Mouse (Mus musculus) embryonic facial prominence, embryonic 13.5 days (tissue): ENCODE results near the gene Spata20. TPM values are rescaled to one million over a fixed set of nuclear protein-coding genes. Genes with fewer than 3 reads are reported as not detected.

Experiments
- ATAC-seq: fragments of 200-750 bp; cut with Nextera tagmentation; 2 replicates; pipeline ENCODE4 v1.8.0; 2017; ENCODE audit warnings: low read depth; ENCODE audit not compliant: insufficient number of reproducible peaks, insufficient read depth, low FRiP score, low TSS enrichment
- H3K27ac ChIP-seq: fragments of 300-500 bp; sonication (generic); 2 replicates; pipeline ENCODE4 v1.5.1; 2015; ENCODE audit warnings: moderate library complexity, mild to moderate bottlenecking, inconsistent platforms
- H3K27me3 ChIP-seq: fragments of 300-500 bp; sonication (generic); 2 replicates; pipeline ENCODE4 v1.6.1; 2015; ENCODE audit warnings: mild to moderate bottlenecking, inconsistent platforms
- H3K36me3 ChIP-seq: fragments of 300-500 bp; sonication (generic); 2 replicates; pipeline ENCODE4 v1.6.1; 2015; ENCODE audit warnings: mild to moderate bottlenecking, inconsistent platforms
- H3K4me1 ChIP-seq: fragments of 300-500 bp; sonication (generic); 2 replicates; pipeline ENCODE4 v1.6.1; 2015; ENCODE audit warnings: inconsistent platforms
- H3K4me2 ChIP-seq: fragments of 300-500 bp; sonication (generic); 2 replicates; pipeline ENCODE4 v1.6.1; 2015; ENCODE audit warnings: moderate library complexity, mild to moderate bottlenecking, inconsistent platforms
- H3K4me3 ChIP-seq: fragments of 300-500 bp; sonication (generic); 2 replicates; pipeline ENCODE4 v1.5.1; 2015; ENCODE audit warnings: mild to moderate bottlenecking, inconsistent platforms
- H3K9ac ChIP-seq: fragments of 300-500 bp; sonication (generic); 2 replicates; pipeline ENCODE4 v1.6.1; 2015; ENCODE audit warnings: mild to moderate bottlenecking, inconsistent platforms
- H3K9me3 ChIP-seq: fragments of 300-500 bp; sonication (generic); 2 replicates; pipeline ENCODE4 v1.6.1; 2016; ENCODE audit warnings: inconsistent platforms
- WGBS: fragments of 180-500 bp; shearing (Covaris S2); methylation state at CpG from one replicate; pipeline ENCODE4 v1.1.7; 2015; ENCODE audit warnings: mixed read lengths; 5-methylcytosine and 5-hydroxymethylcytosine counted together
- polyA plus RNA-seq: library from polyadenylated mRNA; unstranded; fragments of >200 nt; fragmentation: Nextera tagmentation; extraction: Ambion mirVana; gene quantifications from 2 replicates; pipeline ENCODE4 v1.2.1, GENCODE M21; 2015

The Spata20 gene
- polyA plus RNA-seq, 1 experiment from 2014 or later, result 0.25 TPM

DNA sequence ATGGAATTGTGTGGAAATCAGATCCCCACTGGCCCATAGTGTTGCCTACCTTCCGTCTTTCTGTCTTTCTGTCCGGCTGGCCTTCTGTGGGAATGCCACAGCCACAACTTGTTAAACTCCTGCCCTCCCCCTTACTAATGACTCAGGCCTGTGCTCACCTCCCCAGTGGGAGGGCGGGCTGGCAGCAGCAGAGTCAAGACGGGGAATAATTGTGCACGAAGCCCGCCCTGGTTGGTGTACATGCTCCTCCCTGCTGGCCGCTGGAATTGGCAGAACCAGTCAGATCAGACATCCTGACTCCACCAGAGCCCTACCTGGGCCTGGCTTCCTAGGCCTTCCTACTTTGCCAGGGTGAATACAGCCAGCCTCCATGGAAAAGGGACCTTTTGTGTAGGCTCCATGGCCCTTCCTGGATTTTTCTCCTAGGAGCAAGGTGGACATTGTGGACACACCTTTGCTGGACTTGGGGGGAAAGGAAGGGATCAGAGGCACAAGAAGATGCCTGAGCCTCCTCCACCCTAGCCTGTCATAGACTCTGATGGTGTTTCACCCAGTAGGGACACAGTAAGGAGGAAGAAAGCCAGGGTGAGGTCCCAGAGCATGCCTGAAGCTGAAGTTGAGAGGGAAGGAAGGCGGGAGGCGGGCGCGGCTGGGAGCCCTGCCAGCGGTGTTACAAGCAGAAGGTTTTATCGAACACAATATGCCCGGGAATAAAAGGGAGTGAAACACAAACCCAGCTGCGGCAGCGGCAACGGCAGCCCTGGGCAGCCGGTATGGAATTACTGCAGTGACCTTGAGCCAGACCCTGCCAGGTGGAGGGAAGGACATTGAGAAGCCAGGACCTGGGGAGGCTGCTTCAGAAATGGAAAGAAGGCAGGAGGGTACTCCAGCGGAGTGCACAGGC lies 12.4 kb upstream of the Spata20 start:
- Histone ChIP-seq H3K4me2 (peak overlapping the region; percentile 81), H3K27ac (peak overlapping the region; percentile 88), H3K4me1 (peaks cover 44% of the 10 kb centered on the region), H3K36me3 (no peaks in the 10 kb centered on the region), H3K9ac (peak overlapping the region; percentile 70), H3K27me3 (peaks cover 13% of the 10 kb centered on the region), H3K9me3 (no peaks in the 10 kb centered on the region), H3K4me3 (peak overlapping the region; percentile 43)
- WGBS, result 15% methylated on average over 19 of the region's 19 CpGs
- ATAC-seq, result no peak; the same call in 1 of the 2 replicates

DNA sequence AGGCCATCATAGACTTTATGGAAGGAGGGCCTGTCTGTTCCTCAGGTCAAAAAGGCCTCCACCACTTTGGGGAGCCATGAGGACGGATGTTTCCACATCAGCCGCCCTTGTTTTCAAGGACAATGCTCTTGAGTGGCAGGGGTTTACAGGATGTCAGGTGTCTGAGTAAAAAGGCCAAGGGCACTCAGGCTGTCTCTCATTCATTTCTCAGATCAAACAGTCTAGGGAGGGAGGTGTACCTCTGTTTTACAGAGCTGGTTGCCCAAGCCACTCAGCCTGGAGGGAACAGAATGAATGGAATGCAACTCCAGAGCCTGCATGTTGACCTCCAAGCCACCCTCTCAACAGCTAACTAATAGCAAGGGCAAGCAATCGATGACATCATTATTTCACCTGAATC lies 9.4 kb upstream of the Spata20 start:
- Histone ChIP-seq H3K4me2 (no peak overlapping the region), H3K4me1 (peaks cover 49% of the 10 kb centered on the region), H3K9me3 (no peaks in the 10 kb centered on the region), H3K27me3 (peaks cover 19% of the 10 kb centered on the region), H3K9ac (no peak overlapping the region), H3K36me3 (no peaks in the 10 kb centered on the region), H3K27ac (no peak overlapping the region), H3K4me3 (no peak overlapping the region)
- 81% methylated on average over 3 of the region's 3 CpGs for WGBS
- ATAC-seq, result no peak

DNA sequence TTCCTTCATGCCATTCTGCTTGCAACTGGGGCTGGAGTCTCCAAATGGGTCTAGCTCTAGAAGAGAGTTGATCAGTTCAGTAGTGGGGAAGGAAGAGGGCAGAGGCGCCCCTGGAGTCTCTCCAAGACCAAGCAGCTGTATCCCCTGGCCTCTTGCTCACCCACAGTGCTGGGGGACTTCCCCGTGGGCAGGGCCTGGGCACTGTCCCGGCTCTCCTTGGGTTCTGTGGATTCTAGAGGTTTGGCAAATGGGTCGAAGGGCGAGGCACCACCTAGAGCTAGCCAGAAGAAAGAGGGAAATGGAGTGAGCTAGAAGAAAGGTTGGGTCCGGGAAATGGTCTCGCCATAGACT lies 5.7 kb upstream of the Spata20 start:
- Histone ChIP-seq H3K4me2 (peak overlapping the region; percentile 81), H3K4me3 (peak overlapping the region; percentile 61), H3K27me3 (peaks cover 12% of the 10 kb centered on the region; the same call in 1 of the 2 replicates)

DNA sequence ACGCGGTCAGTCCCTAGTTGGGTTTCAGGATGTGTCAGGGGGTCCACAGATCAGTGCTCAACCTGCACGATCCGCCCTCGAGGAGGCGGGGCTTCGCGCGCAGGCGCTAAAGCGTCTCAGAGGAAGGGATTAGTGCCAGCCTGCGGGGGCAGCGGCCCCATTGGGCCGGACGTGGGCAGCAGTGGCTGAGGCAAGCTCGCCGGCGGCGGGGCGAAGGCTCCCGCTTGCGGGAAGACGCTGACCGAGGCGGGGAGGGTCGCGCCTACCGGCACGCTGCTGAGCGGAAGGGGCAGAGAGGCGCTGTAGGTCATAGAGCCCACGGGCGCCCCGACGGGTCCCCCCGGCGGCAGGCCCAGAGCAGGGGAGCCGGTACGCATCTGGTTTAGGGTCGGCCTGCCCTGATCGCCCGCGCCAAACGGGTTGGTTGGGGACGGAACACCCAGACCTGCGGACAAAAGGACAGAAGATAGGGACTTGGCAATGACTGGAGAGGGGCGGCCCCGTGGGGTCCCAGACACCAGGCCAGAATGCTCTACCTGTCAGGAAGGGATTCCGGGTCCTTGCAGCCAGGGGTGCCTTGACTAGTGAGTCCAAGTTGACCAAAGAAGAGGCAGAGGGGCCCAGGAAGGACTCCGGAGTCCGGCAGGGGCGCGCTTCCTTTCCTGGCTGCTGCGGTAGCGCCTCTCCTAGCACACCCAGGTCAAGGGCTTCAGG lies 5.2 kb upstream of the Spata20 start:
- Histone ChIP-seq H3K27me3 (peaks cover 12% of the 10 kb centered on the region; the same call in 1 of the 2 replicates), H3K27ac (no peak overlapping the region), H3K4me3 (peak overlapping the region; percentile 61), H3K4me1 (peaks cover 22% of the 10 kb centered on the region), H3K9ac (peak overlapping the region; percentile 81), H3K36me3 (no peaks in the 10 kb centered on the region), H3K4me2 (peak overlapping the region; percentile 81), H3K9me3 (no peaks in the 10 kb centered on the region)
- 5% methylated on average over 55 of the region's 55 CpGs for WGBS
- ATAC-seq, result no peak

More for the DNA sequence above, 5.7 kb upstream of the Spata20 start:
- peak overlapping the region; percentile 81 for H3K9ac ChIP-seq
- peaks cover 20% of the 10 kb centered on the region for H3K4me1 ChIP-seq
- H3K36me3 ChIP-seq, result no peaks in the 10 kb centered on the region
- ATAC-seq, result no peak
- H3K9me3 ChIP-seq, result no peaks in the 10 kb centered on the region
- WGBS, result 65% methylated on average over 7 of the region's 7 CpGs
- H3K27ac ChIP-seq, result no peak overlapping the region

DNA sequence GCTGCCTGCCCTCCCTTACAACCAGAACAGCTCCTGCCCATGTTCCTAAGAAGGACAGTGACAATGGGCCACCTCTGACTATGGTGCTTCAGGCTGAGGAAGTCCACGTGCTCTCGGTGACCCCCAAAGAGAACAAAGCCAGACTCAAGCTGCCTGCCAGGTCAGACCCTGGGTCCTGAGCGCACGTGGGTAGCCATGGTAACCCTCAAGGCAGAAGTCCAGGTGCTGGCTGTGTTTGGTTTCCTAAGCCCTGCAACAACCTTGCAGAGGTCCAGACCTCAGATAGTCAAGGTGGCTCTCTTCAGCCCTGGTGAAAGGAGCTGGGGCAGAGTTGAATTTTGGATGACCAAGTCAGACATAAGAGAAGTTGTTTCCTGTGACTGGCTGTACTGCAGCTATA lies 3.8 kb upstream of the Spata20 start:
- H3K27me3 ChIP-seq, result peaks cover 16% of the 10 kb centered on the region; the same call in 1 of the 2 replicates
- no peak overlapping the region for H3K4me2 ChIP-seq
- H3K4me1 ChIP-seq, result peaks cover 27% of the 10 kb centered on the region
- no peaks in the 10 kb centered on the region for H3K9me3 ChIP-seq
- H3K27ac ChIP-seq, result no peak overlapping the region
- WGBS, result 25% methylated on average over 4 of the region's 4 CpGs
- no peak overlapping the region for H3K4me3 ChIP-seq
- no peak overlapping the region for H3K9ac ChIP-seq
- H3K36me3 ChIP-seq, result no peaks in the 10 kb centered on the region
- ATAC-seq, result no peak

DNA sequence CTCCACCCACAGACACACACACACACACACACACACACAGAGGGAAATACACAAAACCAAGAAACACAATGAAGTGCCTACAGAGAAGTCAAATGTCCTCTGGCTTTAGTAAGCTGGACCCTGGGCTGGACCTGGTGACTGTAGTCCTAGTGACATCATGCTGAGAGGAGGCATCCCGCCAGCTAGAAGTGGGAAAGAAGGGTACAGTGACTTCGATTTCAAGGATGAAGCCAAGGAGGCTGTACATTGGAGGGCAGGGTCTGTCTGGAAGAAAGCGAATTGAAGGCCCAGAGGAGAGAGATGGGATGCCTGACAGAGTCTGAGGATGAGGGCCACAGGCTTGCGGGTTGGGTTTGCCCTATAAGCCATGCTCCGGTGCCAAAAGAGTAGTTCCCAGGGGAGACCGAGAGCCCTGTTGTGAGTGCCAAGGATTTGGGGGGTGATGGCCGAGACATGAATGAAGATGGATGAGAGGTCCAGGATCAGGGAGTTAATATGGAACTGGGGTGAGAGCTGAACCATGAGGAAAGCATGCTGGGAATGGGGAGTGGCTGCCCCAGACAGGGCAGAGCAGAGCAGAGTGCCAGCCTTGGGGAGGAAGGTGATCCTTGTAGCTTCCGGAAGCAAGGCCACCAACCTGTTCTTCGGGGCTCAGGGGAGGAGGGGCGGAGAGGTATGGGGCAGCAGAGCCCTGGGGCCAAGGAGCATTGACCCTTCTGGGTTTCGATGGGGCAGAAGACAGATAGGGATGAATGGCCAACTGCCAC lies 3.0 kb upstream of the Spata20 start:
- no peaks in the 10 kb centered on the region for H3K36me3 ChIP-seq
- H3K4me2 ChIP-seq, result no peak overlapping the region
- no peak for ATAC-seq
- H3K4me3 ChIP-seq, result no peak overlapping the region
- peaks cover 18% of the 10 kb centered on the region; the same call in 1 of the 2 replicates for H3K27me3 ChIP-seq
- H3K27ac ChIP-seq, result no peak overlapping the region
- peaks cover 28% of the 10 kb centered on the region for H3K4me1 ChIP-seq
- H3K9ac ChIP-seq, result no peak overlapping the region
- 85% methylated on average over 11 of the region's 11 CpGs for WGBS
- H3K9me3 ChIP-seq, result no peaks in the 10 kb centered on the region

DNA sequence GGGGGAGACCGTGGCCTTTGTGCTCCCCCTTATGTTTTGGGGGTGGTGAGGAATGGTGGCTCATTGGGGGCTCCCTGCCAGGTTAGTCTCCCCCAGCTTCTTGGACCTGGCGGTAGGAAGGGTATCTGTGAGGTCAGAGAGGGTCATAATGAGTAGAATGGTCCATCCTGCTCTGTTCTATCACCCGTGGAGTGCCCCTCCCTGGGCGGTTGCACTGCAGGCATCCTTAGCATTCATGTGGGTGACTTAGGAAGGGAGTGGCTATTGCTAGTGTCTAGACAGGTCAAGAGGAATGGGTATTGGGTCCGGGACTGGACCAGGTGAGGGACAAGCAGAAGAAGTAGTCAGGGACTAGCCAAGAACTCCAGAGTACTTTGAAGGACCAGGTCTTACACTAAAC lies 756 bp downstream of the Spata20 start:
- H3K9ac ChIP-seq, result no peak overlapping the region
- H3K36me3 ChIP-seq, result no peaks in the 10 kb centered on the region
- H3K9me3 ChIP-seq, result no peaks in the 10 kb centered on the region
- no peak for ATAC-seq
- no peak overlapping the region for H3K4me2 ChIP-seq
- H3K4me3 ChIP-seq, result no peak overlapping the region
- H3K27me3 ChIP-seq, result 0 out of 2 replicates have a peak, but pooled peaks cover 8% of the 10 kb centered on the region
- H3K27ac ChIP-seq, result no peak overlapping the region
- WGBS, result 78% methylated on average over 5 of the region's 5 CpGs
- peaks cover 15% of the 10 kb centered on the region; the same call in 1 of the 2 replicates for H3K4me1 ChIP-seq

DNA sequence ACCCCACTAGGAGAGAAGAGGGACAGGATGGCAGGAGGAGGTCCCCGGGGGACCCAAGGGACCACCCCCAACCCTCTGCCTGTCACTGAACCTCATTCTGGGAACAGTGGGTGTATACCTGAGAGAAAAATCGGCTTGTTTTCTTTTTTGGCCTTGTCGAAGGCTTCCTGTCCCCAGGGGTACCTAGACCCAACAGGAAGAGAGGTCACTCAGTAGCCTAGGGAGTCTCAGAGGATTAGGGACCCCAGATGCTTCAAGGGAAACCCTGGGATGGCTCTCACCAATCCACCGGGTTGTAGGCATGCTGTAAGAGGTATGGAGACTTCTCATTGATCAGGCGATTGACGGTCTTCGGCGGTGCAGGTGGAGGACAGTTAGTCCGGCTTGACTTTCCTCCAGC lies 1.3 kb downstream of the Spata20 start:
- H3K4me2 ChIP-seq, result no peak overlapping the region
- no peak overlapping the region for H3K27ac ChIP-seq
- no peaks in the 10 kb centered on the region for H3K9me3 ChIP-seq
- WGBS, result 87% methylated on average over 9 of the region's 9 CpGs
- H3K4me1 ChIP-seq, result 0 out of 2 replicates have a peak, but pooled peaks cover 11% of the 10 kb centered on the region
- no peak overlapping the region for H3K4me3 ChIP-seq
- 0 out of 2 replicates have a peak, but pooled peaks cover 8% of the 10 kb centered on the region for H3K27me3 ChIP-seq
- H3K36me3 ChIP-seq, result no peaks in the 10 kb centered on the region
- ATAC-seq, result no peak
- H3K9ac ChIP-seq, result no peak overlapping the region

DNA sequence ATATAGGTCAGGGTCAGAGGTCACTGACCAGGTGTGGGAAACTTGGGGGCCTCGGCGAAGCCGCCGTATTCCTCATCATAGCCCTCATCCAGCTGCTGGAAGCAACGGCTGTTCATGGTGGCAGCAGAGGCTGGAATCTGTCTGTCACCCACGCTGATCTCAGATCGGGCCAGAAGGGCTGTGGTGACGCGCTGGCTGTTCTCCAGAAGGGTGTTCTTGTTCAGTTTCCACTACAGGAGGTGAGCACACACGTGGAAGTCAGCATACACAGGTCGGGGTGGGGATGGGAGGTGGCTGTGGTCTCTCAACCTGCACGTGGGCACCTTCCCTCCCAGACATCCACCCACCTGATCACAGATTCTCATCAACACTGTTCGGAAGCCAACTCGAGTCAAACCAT lies 2.1 kb downstream of the Spata20 start:
- Histone ChIP-seq H3K27me3 (0 out of 2 replicates have a peak, but pooled peaks cover 8% of the 10 kb centered on the region), H3K36me3 (no peaks in the 10 kb centered on the region), H3K27ac (no peak overlapping the region), H3K4me2 (no peak overlapping the region), H3K9ac (no peak overlapping the region), H3K4me3 (no peak overlapping the region), H3K4me1 (0 out of 2 replicates have a peak, but pooled peaks cover 11% of the 10 kb centered on the region), H3K9me3 (no peaks in the 10 kb centered on the region)
- ATAC-seq, result no peak
- 63% methylated on average over 14 of the region's 14 CpGs for WGBS

DNA sequence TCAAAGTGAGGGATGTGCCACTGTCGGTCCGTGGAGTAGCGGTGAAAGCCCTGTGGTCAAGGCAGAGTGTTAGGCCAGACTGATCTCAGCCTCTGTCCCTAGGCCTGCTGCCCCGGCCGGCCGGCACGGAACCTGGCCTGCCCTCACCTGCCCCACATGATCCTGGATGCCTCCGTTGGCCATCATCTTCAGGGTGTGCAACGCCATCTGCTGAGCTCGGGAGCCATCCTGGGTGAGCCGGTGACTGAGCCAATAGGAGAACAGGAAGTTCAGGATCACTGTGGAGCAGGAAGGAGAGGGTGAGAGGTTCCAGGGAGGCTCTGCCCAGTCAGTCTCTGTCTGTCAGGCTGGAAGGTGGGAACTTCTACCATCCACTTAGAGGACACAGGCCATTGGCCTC lies 2.5 kb downstream of the Spata20 start:
- Histone ChIP-seq H3K9me3 (no peaks in the 10 kb centered on the region), H3K4me1 (0 out of 2 replicates have a peak, but pooled peaks cover 11% of the 10 kb centered on the region), H3K4me2 (no peak overlapping the region), H3K9ac (no peak overlapping the region), H3K4me3 (no peak overlapping the region), H3K36me3 (no peaks in the 10 kb centered on the region), H3K27ac (no peak overlapping the region), H3K27me3 (peaks cover 8% of the 10 kb centered on the region; the same call in 1 of the 2 replicates)
- no peak for ATAC-seq
- 63% methylated on average over 11 of the region's 11 CpGs for WGBS

DNA sequence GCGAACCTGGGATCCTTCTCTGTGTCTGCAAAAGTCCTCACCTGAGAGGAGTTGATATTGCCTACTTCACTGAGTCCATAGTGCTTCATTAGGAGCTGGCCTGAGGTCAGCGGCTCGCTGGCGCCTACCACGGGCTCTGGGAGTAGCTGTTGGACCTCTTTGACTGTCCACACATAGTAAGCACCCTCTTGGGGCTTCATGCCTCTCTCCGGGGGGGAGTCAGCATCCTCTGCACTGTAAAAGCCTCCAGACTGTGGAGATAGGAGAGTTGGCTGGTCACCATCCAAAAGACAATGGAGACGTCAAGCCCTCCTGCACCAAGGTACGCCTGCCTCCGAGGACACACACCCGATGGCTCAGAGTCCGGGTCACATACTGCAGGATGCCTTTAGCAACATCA lies 3.2 kb downstream of the Spata20 start:
- Histone ChIP-seq H3K4me1 (0 out of 2 replicates have a peak, but pooled peaks cover 11% of the 10 kb centered on the region), H3K36me3 (no peaks in the 10 kb centered on the region), H3K27me3 (peaks cover 11% of the 10 kb centered on the region; the same call in 1 of the 2 replicates), H3K4me3 (no peak overlapping the region), H3K27ac (no peak overlapping the region), H3K9ac (no peak overlapping the region), H3K4me2 (no peak overlapping the region), H3K9me3 (no peaks in the 10 kb centered on the region)
- 89% methylated on average over 11 of the region's 11 CpGs for WGBS
- ATAC-seq, result no peak
